Mouse (Mus musculus) NIH3T3 (cell line): ENCODE results near the gene Notum.

Source experiments
- DNase-seq: peaks from one replicate; pipeline ENCODE4 v3.0.0-alpha.2; 2012; ENCODE audit warnings: low read depth

The Notum gene

GRCm38 (mm10) chr11:120617519-120618112, 43.4 kb downstream of the Notum start, which contains the start of gene Pcyt2:
Gene Pcyt2 (minus strand): TSS chr11:120617936.
- DNase-seq, result peak; percentile 78

GRCm38 (mm10) chr11:120616617-120617294, 44.2 kb downstream of the Notum start:
- DNase-seq, result no peak

- no peak for DNase-seq
Observed at GRCm38 (mm10) chr11:120615606-120616203, 45.3 kb downstream of the Notum start.

GRCm38 (mm10) chr11:120615167-120615566, 45.8 kb downstream of the Notum start:
- no peak for DNase-seq

- DNase-seq, result no peak
Observed at GRCm38 (mm10) chr11:120613976-120614375, 47.0 kb downstream of the Notum start.

GRCm38 (mm10) chr11:120613481-120613972, 47.4 kb downstream of the Notum start:
- no peak for DNase-seq

- peak; percentile 85 for DNase-seq
Observed at GRCm38 (mm10) chr11:120612763-120613162, 48.2 kb downstream of the Notum start.

GRCm38 (mm10) chr11:120610477-120611046, 50.4 kb downstream of the Notum start:
- no peak for DNase-seq

GRCm38 (mm10) chr11:120609250-120609649, 51.7 kb downstream of the Notum start:
- no peak for DNase-seq

- no peak for DNase-seq
Observed at GRCm38 (mm10) chr11:120608241-120609034, 52.5 kb downstream of the Notum start, which contains the start of gene Npb. Gene Npb (plus strand): TSS chr11:120608477.

- DNase-seq, result no peak
Observed at GRCm38 (mm10) chr11:120606764-120607163, 54.2 kb downstream of the Notum start.

- DNase-seq, result no peak
Observed at GRCm38 (mm10) chr11:120605667-120606066, 55.3 kb downstream of the Notum start.
